Mouse (Mus musculus): Measurements from ENCODE around the gene Atp2b1. TPM values are rescaled to one million over a fixed set of nuclear protein-coding genes. Genes with fewer than 3 reads are reported as not detected.

Gene Atp2b1
- total and polyA plus RNA-seq, 3 experiments, result 18.5 to 160 (median 65.1) TPM

DNA sequence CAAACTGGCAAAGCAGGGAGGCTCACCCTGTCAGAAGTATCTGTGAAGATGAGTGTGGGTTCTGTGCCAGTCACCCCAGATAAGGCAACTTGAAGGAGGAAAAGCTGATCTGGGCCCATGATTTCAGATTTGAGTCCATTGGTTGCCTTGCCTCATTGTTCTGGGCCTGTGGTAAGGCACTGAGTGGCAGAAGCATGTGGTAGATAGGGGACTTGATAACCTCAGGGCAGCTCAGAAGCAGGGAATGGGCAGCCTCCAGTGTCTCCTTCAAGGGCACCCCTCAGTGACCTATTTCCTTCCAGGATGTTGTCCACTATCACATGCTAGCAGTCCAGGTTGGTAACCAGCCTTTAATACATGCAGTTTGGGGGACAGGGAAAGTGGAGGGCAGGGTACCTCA, 12.8 kb downstream of the Atp2b1 start:
- Histone ChIP-seq H3K9me3 (replicated peaks) (no peaks in the 10 kb centered on the region), H3K4me1 (ENCODE audit: insufficient read depth, low read depth, low read length) (peaks cover 59% of the 10 kb centered on the region), H3K27me3 (ENCODE audit: insufficient read depth, low read length) (no peaks in the 10 kb centered on the region), H3K36me3 (replicated peaks) (peaks cover 38% of the 10 kb centered on the region), H3K4me3 (ENCODE audit: low read depth, low read length) (no peak overlapping the region)
- DNase-seq (ENCODE audit: low spot score) (no peak), ATAC-seq (ENCODE audit: extremely low read depth, insufficient number of reproducible peaks, low FRiP score, poor library complexity, severe bottlenecking) (peak; percentile 42; the same call in 1 of the 2 replicates)
- TF ChIP-seq POLR2AphosphoS5 (IDR thresholded peaks at IDR 0.05; ENCODE audit: insufficient replicate concordance, low read depth, low read length), result no peak

- Histone ChIP-seq H3K9me3 (replicated peaks) (peaks cover 6% of the 10 kb centered on the region; the same call in 1 of the 2 replicates), H3K36me3 (replicated peaks) (peaks cover 49% of the 10 kb centered on the region), H3K4me3 (ENCODE audit: low read depth, low read length) (no peak overlapping the region), H3K4me1 (ENCODE audit: insufficient read depth, low read depth, low read length) (peaks cover 56% of the 10 kb centered on the region), H3K27me3 (ENCODE audit: insufficient read depth, low read length) (no peaks in the 10 kb centered on the region)
- no peak for ATAC-seq (ENCODE audit: extremely low read depth, insufficient number of reproducible peaks, low FRiP score, poor library complexity, severe bottlenecking)
- TF ChIP-seq GATA1 (IDR thresholded peaks at IDR 0.05; ENCODE audit: borderline replicate concordance, low read length), result no peak
- TF ChIP-seq CTCF (IDR thresholded peaks at IDR 0.05; ENCODE audit: low read depth, low read length), result no peak
- no peak for TF ChIP-seq POLR2AphosphoS5 (IDR thresholded peaks at IDR 0.05; ENCODE audit: insufficient replicate concordance, low read depth, low read length)
- TF ChIP-seq TAL1 (conservative IDR thresholded peaks at IDR 0.05; ENCODE audit: low read depth, low read length), result no peak
- TF ChIP-seq GATA2 (IDR thresholded peaks at IDR 0.05; ENCODE audit: borderline replicate concordance, low read depth, low read length), result no peak
- DNase-seq (ENCODE audit: low spot score), result no peak
These were observed 15.2 kb downstream of the Atp2b1 start for GRCm38 (mm10) chr10:98929444-98929843.

DNA sequence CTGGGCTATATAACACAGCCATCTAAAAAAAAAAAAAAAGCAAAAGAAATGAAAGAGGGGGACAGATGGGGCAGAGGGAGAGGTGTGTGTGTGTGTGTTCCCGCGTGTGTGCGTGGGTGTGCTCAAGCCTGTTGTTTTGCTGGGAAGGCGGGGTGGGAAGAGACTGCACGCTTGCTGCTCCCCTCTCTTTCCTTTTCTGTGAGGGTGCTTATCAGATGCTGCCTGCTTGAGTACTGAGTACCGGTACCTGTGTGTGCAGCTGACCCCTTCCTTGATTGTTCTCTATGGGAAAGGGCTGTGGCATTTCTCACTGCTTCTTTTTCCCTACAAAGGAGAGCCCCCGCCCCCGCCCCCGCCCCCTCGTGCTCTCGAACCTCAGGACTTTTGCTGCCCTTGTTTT, 15.9 kb downstream of the Atp2b1 start:
- no peaks in the 10 kb centered on the region for H3K27me3 ChIP-seq (ENCODE audit: insufficient read depth, low read length)
- peak overlapping the region; percentile 28; the same call in 1 of the 2 replicates for H3K4me3 ChIP-seq (ENCODE audit: low read depth, low read length)
- peaks cover 58% of the 10 kb centered on the region for H3K4me1 ChIP-seq (ENCODE audit: insufficient read depth, low read depth, low read length)
- H3K9me3 ChIP-seq (replicated peaks), result peaks cover 6% of the 10 kb centered on the region; the same call in 1 of the 2 replicates
- TF ChIP-seq GATA1 (IDR thresholded peaks at IDR 0.05; ENCODE audit: borderline replicate concordance, low read length) (no peak), POLR2AphosphoS5 (IDR thresholded peaks at IDR 0.05; ENCODE audit: insufficient replicate concordance, low read depth, low read length) (no peak), TAL1 (conservative IDR thresholded peaks at IDR 0.05; ENCODE audit: low read depth, low read length) (no peak), CTCF (IDR thresholded peaks at IDR 0.05; ENCODE audit: low read depth, low read length) (no peak), GATA2 (IDR thresholded peaks at IDR 0.05; ENCODE audit: borderline replicate concordance, low read depth, low read length) (no peak)
- no peak for DNase-seq (ENCODE audit: low spot score)
- peak; percentile 77 for ATAC-seq (ENCODE audit: extremely low read depth, insufficient number of reproducible peaks, low FRiP score, poor library complexity, severe bottlenecking)
- peaks cover 51% of the 10 kb centered on the region for H3K36me3 ChIP-seq (replicated peaks)

GRCm38 (mm10) chr10:98940137-98940536, 25.9 kb downstream of the Atp2b1 start:
- Histone ChIP-seq H3K4me1 (ENCODE audit: insufficient read depth, low read depth, low read length) (peaks cover 41% of the 10 kb centered on the region), H3K27me3 (ENCODE audit: insufficient read depth, low read length) (no peaks in the 10 kb centered on the region), H3K36me3 (replicated peaks) (peaks cover 49% of the 10 kb centered on the region), H3K4me3 (ENCODE audit: low read depth, low read length) (no peak overlapping the region), H3K9me3 (replicated peaks) (no peaks in the 10 kb centered on the region)
- no peak for TF ChIP-seq CTCF (IDR thresholded peaks at IDR 0.05; ENCODE audit: low read depth, low read length)
- no peak for TF ChIP-seq GATA2 (IDR thresholded peaks at IDR 0.05; ENCODE audit: borderline replicate concordance, low read depth, low read length)
- TF ChIP-seq POLR2AphosphoS5 (IDR thresholded peaks at IDR 0.05; ENCODE audit: insufficient replicate concordance, low read depth, low read length), result no peak
- no peak for TF ChIP-seq GATA1 (IDR thresholded peaks at IDR 0.05; ENCODE audit: borderline replicate concordance, low read length)
- TF ChIP-seq TAL1 (conservative IDR thresholded peaks at IDR 0.05; ENCODE audit: low read depth, low read length), result no peak
- DNase-seq (ENCODE audit: low spot score) (no peak), ATAC-seq (ENCODE audit: extremely low read depth, insufficient number of reproducible peaks, low FRiP score, poor library complexity, severe bottlenecking) (no peak)

DNA sequence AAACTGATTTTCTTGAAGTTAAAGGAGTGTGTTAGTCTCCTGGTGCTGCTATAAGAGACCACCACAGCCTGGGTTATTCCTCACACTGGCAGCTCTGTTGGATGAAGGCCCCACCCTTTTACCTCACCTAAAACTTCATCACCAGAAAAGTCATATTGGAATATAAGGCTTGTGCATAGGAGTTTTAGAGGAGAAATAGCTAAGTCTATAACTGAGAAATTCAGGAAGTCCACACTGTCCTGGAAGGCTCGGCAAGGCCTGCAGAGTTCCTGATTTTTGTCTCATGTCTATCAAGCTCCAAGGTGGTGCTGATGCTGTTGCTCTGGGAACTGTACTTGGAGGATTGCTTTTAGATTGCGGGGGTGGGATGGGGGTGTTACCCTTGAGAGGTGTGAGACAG, 26.6 kb downstream of the Atp2b1 start:
- H3K27me3 ChIP-seq (ENCODE audit: insufficient read depth, low read length), result no peaks in the 10 kb centered on the region
- no peak overlapping the region for H3K4me3 ChIP-seq (ENCODE audit: low read depth, low read length)
- ATAC-seq (ENCODE audit: extremely low read depth, insufficient number of reproducible peaks, low FRiP score, poor library complexity, severe bottlenecking) (no peak), DNase-seq (ENCODE audit: low spot score) (no peak)
- peaks cover 46% of the 10 kb centered on the region for H3K36me3 ChIP-seq (replicated peaks)
- no peaks in the 10 kb centered on the region for H3K9me3 ChIP-seq (replicated peaks)
- TF ChIP-seq POLR2AphosphoS5 (IDR thresholded peaks at IDR 0.05; ENCODE audit: insufficient replicate concordance, low read depth, low read length) (no peak), GATA2 (IDR thresholded peaks at IDR 0.05; ENCODE audit: borderline replicate concordance, low read depth, low read length) (no peak), GATA1 (IDR thresholded peaks at IDR 0.05; ENCODE audit: borderline replicate concordance, low read length) (no peak), TAL1 (conservative IDR thresholded peaks at IDR 0.05; ENCODE audit: low read depth, low read length) (no peak), CTCF (IDR thresholded peaks at IDR 0.05; ENCODE audit: low read depth, low read length) (no peak)
- H3K4me1 ChIP-seq (ENCODE audit: insufficient read depth, low read depth, low read length), result peaks cover 43% of the 10 kb centered on the region

- ATAC-seq (ENCODE audit: extremely low read depth, insufficient number of reproducible peaks, low FRiP score, poor library complexity, severe bottlenecking) (no peak), DNase-seq (ENCODE audit: low spot score) (no peak)
- peaks cover 40% of the 10 kb centered on the region for H3K36me3 ChIP-seq (replicated peaks)
- H3K4me3 ChIP-seq (ENCODE audit: low read depth, low read length), result no peak overlapping the region
- no peaks in the 10 kb centered on the region for H3K27me3 ChIP-seq (ENCODE audit: insufficient read depth, low read length)
- TF ChIP-seq POLR2AphosphoS5 (IDR thresholded peaks at IDR 0.05; ENCODE audit: insufficient replicate concordance, low read depth, low read length), result no peak
- no peak for TF ChIP-seq CTCF (IDR thresholded peaks at IDR 0.05; ENCODE audit: low read depth, low read length)
- no peak for TF ChIP-seq TAL1 (conservative IDR thresholded peaks at IDR 0.05; ENCODE audit: low read depth, low read length)
- no peak for TF ChIP-seq GATA1 (IDR thresholded peaks at IDR 0.05; ENCODE audit: borderline replicate concordance, low read length)
- no peak for TF ChIP-seq GATA2 (IDR thresholded peaks at IDR 0.05; ENCODE audit: borderline replicate concordance, low read depth, low read length)
- no peaks in the 10 kb centered on the region for H3K9me3 ChIP-seq (replicated peaks)
- H3K4me1 ChIP-seq (ENCODE audit: insufficient read depth, low read depth, low read length), result peaks cover 44% of the 10 kb centered on the region
These were observed 27.8 kb downstream of the Atp2b1 start for GRCm38 (mm10) chr10:98941991-98942390.
